Mouse (Mus musculus) macrophage (primary cell): ENCODE measurements around the gene 4930474N05Rik. TPM values are rescaled to one million over a fixed set of nuclear protein-coding genes. Genes with fewer than 3 reads are reported as not detected.

Experiments used
- H3K27ac ChIP-seq: fragments of 350-480 bp; formaldehyde crosslinking; 2 replicates; pipeline ENCODE4 v1.9.0; 2021
- H3K36me3 ChIP-seq: fragments of 350-480 bp; formaldehyde crosslinking; 2 replicates; pipeline ENCODE4 v1.9.0; 2021; ENCODE audit errors: inconsistent target
- H3K4me3 ChIP-seq: fragments of 350-480 bp; formaldehyde crosslinking; 2 replicates; pipeline ENCODE4 v1.9.0; 2021; ENCODE audit errors: inconsistent target
- H3K79me2 ChIP-seq: fragments of 350-480 bp; formaldehyde crosslinking; 2 replicates; pipeline ENCODE4 v1.9.0; 2021; ENCODE audit errors: inconsistent target
- WGBS: methylation state at CpG from one replicate; pipeline ENCODE4 v1.1.7; 2026; ENCODE audit warnings: inconsistent platforms; ENCODE audit not compliant: missing documents; 5-methylcytosine and 5-hydroxymethylcytosine counted together
- polyA plus RNA-seq: library from polyadenylated mRNA; stranded (reverse); fragments of 250-400 nt; gene quantifications from 3 replicates; pipeline ENCODE4 v1.2.4, GENCODE M21; 2018; ENCODE audit warnings: inconsistent platforms
- total RNA-seq, 78 experiments: library from RNA; depleted of rRNA; stranded (reverse); fragments of 250-400 nt; gene quantifications; 1 replicate in 9 of 78; 2 replicates in 24 of 78; 3 replicates in 43 of 78; 4 replicates in 2 of 78; pipeline ENCODE4 v1.2.4; 2018; ENCODE audit warnings: inconsistent platforms in 56 of 78

4930474N05Rik gene
- not detected for total RNA-seq (2018; cell fraction: chromatin; rRNA removed)
- total RNA-seq (2018; cell fraction: cytosol; rRNA removed), result not detected
- total RNA-seq (2018; cell fraction: nucleus; rRNA removed), result not detected
- polyA plus RNA-seq, result not detected in 3 replicates

DNA sequence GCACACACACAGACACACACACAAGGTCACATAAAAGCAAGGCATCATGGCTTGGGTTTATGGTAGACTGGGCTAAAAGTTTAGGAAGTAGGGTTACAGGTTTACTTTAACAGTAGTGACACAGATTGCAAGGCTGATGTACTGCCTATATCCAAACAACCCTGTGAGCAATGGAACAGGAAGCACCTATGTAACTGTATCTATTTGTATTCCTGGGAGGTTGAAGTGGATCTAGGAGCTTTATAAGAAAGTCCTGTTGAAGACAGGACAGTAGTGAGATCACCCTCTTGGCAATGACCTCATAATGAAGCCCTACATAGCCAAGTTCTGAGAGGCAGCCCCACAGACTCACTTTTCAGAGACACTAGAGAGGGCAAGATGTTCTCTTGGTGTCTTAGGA is at the start of gene 4930474N05Rik:
4930474N05Rik (plus strand) TSS at position 301 of the 400 bp plus-strand sequence.
- Histone ChIP-seq H3K27ac (no peak within 1 kb of the TSS), H3K36me3 (no peaks in the 10 kb centered on the region), H3K79me2 (no peaks in the 10 kb centered on the region), H3K4me3 (no peak within 1 kb of the TSS)

DNA sequence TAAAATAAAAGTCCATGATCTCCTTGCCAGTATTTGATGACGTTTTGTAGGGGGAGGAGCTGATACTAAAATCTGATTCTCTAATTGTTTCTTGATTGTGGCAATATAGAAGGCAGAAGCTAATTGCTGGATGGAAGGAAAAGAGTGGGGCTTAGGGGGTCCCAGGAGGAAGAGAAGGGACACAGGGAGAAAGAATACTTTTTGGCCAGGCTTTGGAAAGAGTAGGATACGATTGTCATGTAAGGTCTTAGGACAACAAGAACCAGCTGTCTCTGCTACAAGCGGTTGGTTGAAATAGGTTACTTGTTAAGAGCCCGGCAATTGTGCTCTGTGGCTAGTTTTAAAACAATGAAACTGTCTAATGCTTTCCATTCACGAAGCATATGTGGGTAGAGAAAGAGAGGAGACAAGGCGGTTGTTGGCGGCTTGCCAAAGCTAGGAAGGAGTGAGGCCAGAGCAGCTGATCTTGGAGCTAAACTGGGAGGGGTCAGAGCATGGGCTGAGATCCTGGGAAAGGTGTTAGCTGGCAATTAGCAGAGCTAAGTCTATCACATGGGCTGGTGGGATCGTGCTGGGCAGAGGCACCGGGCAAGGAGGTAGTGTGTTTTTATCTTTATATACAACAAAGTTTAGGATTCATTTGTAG is 45.8 kb upstream of the 4930474N05Rik start:
- Histone ChIP-seq H3K4me3 (no peak overlapping the region), H3K79me2 (no peaks in the 10 kb centered on the region), H3K27ac (no peak overlapping the region), H3K36me3 (no peaks in the 10 kb centered on the region)
- 62% methylated on average over 9 of the region's 9 CpGs for WGBS

DNA sequence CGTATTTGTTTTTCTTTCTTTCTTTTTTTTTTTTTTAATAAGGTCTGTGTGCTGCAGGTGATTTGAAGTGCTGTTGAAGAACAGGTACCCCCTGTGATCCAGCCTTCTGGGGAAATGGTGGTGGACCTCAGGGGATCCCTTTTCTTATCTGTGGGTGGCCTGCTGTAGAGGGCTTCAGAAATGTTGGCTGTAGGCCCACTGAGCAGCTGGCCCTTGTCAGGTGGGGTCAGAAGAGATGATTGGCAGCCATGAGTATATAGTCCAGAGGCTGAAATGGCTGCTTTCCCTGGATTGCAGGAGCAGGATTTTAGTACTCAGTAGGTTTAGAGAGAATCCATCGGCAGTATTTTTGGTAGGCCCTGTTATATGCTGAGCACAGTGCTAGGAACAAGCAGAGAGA is 41.4 kb upstream of the 4930474N05Rik start:
- H3K27ac ChIP-seq, result no peak overlapping the region
- WGBS, result 93% methylated on average over 2 of the region's 2 CpGs
- H3K4me3 ChIP-seq, result no peak overlapping the region
- no peaks in the 10 kb centered on the region for H3K36me3 ChIP-seq
- H3K79me2 ChIP-seq, result no peaks in the 10 kb centered on the region

DNA sequence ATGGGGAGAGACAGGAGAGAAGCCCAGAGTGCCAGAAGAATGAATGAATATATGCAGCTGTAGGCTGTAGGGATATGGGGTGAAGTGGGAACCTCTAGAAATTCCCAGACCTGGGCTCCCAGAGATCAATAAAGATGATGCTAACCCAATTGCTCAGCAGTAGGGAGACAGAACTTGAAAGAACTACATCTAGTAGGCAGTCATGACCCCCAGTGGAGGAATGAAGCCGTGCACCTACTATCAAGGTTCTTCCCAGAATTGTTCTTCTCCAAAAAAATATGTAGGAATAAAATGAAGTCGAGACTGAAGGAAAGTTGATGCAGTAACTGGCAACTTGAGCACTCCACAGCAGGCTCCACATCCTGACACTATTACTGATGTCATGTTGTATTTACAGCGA is 3.8 kb downstream of the 4930474N05Rik start:
- H3K36me3 ChIP-seq, result no peaks in the 10 kb centered on the region
- H3K79me2 ChIP-seq, result no peaks in the 10 kb centered on the region
- 91% methylated on average over 3 of the region's 3 CpGs for WGBS
- H3K4me3 ChIP-seq, result no peak overlapping the region
- no peak overlapping the region for H3K27ac ChIP-seq

DNA sequence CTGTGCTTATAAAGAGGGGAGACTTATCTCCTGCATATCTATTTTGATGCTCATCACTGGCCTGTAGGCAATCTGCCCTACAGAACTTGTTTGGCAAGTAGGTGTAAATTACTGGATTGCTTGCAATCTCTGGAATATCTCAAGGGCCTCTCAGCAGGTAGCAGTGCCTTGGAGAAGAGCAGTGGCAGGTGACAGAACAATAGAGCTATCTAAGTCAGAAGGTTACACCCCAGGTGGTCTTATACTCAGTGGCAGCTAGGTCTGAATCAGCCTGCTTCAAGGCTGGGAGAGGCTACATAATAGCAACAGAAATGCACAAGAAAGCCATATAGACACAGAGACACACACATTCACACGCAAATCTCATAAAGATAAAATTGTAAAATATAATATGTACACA is 4.9 kb downstream of the 4930474N05Rik start:
- Histone ChIP-seq H3K4me3 (no peak overlapping the region), H3K36me3 (no peaks in the 10 kb centered on the region), H3K27ac (no peak overlapping the region), H3K79me2 (no peaks in the 10 kb centered on the region)
- 78% methylated on average over 1 of the region's 1 CpGs for WGBS

DNA sequence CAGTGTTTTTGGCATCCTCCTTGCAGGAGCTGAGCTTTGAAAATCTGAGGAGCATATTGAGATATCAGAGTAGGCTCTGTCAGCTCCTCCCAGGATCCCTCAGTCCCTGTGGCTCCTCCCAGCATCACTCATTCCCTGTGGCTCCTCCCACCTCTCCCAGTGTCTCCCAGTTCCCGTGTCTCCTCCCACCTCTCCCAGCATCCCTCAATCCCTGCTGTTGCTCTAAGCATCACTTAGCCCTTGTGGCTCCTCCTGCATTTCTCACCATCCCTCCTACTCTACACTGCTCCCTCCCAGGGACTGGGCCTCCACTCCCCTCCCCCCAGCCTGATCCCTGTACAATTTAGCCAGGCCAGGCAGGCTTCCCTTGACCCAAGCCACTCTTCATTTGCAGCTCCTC is 6.0 kb downstream of the 4930474N05Rik start:
- no peak overlapping the region for H3K27ac ChIP-seq
- no peak overlapping the region for H3K4me3 ChIP-seq
- WGBS, result 40% methylated on average over 1 of the region's 1 CpGs
- H3K79me2 ChIP-seq, result no peaks in the 10 kb centered on the region
- no peaks in the 10 kb centered on the region for H3K36me3 ChIP-seq

DNA sequence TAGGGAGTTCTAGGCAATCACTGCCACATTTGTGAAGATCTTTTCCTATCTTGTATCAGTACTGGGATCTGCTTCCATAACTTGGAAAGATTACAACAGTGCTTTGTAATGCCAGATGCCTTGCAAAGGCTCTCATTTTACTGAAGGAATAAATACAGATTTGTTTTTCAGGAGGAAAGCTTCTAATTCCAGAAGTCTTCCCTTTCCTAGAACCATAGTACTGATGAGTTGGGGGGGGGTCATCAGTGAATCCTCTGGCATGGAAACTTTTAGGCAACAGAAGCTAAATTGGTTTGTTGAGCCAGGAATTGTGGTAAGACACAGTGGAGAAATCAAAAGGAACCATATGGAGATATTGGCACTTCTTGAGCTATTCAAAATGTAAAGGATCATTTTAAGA is 19.8 kb downstream of the 4930474N05Rik start:
- no peaks in the 10 kb centered on the region for H3K36me3 ChIP-seq
- no peak overlapping the region for H3K27ac ChIP-seq
- H3K79me2 ChIP-seq, result no peaks in the 10 kb centered on the region
- H3K4me3 ChIP-seq, result no peak overlapping the region

DNA sequence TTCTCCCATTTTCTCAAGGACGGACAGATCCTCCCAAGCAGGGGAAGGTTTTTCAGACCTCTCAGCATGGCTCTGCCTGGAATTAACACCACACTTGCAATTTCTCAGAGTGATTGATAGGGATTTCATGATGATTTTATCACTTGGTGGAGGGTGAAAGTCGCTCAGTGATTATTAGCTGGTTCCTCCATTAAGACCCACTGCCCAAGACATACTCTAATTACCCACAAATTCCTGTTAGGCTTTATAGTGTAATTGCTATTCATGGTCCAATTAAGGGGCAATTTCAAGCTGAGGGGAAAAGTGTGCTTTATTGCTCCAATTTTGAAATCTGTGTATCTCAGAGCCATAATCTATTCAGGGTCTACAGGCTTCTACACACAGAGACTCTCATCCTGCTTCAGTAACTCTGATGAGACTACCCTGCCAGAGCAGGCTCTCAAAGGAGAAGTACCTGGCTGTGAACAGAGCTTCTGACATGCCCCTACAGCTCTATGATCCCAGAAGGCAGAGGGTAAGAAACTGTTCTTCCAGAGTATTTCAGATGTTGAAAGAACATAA is 29.1 kb downstream of the 4930474N05Rik start:
- H3K4me3 ChIP-seq, result no peak overlapping the region
- no peaks in the 10 kb centered on the region for H3K36me3 ChIP-seq
- no peak overlapping the region for H3K27ac ChIP-seq
- 78% methylated on average over 2 of the region's 2 CpGs for WGBS
- no peaks in the 10 kb centered on the region for H3K79me2 ChIP-seq

DNA sequence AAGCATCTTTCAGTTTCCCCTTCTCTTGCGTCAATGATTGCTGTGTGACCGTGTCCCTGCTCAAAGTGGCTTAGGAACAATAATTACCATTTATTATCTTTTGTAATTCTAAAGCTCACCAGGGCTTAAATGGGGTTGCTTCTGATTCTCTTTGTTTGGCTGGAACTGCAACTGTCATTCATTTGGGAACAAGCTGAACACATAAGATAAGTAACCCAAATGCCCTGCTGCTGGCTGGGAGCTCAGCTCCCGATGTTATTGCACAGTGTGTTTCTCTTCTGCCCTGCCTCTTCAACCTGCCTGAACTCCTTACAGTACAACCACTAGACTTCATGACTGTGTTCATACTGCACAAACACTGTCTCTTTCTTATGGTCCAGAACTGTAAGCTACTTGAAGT is 41.0 kb downstream of the 4930474N05Rik start:
- Histone ChIP-seq H3K4me3 (no peak overlapping the region), H3K79me2 (no peaks in the 10 kb centered on the region)
- WGBS, result 74% methylated on average over 3 of the region's 3 CpGs

DNA sequence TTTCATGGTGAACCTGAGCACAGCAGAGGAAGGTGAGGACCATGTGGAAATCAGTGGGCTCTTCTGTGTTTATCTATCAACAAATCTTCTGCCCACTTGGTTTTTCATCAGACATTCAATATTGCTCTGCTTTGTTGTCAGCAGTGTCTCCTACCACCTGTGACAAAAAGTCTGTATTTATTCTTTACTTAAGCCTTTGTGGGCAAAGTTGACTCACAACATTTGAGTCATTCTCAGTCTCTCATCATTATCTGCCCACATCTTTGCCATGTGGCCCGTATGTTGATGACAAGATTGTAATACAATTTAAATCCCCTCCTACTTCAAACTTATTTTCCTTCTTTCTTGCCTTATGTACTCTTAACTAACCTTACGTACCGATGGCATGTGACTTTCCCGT is 43.0 kb downstream of the 4930474N05Rik start:
- H3K36me3 ChIP-seq, result no peaks in the 10 kb centered on the region
- H3K27ac ChIP-seq, result no peak overlapping the region
- WGBS, result 91% methylated on average over 4 of the region's 4 CpGs
- H3K79me2 ChIP-seq, result no peaks in the 10 kb centered on the region
- H3K4me3 ChIP-seq, result no peak overlapping the region

More for the DNA sequence above, 41.0 kb downstream of the 4930474N05Rik start:
- Histone ChIP-seq H3K27ac (no peak overlapping the region), H3K36me3 (no peaks in the 10 kb centered on the region)

DNA sequence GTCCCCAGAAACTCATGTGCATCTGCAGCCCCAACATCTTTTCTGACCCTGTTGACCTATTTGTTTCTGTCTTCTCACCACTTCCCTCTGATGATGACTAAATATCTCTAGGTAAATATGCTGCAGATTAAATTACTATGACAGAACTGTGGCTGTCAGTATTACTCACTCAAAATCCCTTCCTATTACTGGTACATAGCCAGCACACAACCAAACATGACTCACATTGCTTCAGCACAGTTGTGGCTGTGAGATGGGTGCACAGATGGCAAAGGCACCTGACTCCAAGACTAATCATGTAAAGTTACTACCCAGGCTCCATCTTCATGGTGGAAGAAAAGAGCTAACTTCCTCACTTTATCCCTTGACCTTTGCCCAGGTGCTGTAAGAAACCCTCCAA is 50.5 kb downstream of the 4930474N05Rik start:
- no peak overlapping the region for H3K4me3 ChIP-seq
- no peaks in the 10 kb centered on the region for H3K79me2 ChIP-seq
- no peaks in the 10 kb centered on the region for H3K36me3 ChIP-seq
- no peak overlapping the region for H3K27ac ChIP-seq
